Mouse (Mus musculus) left cerebral cortex, adult 9 months (tissue): Measurements from ENCODE around the gene Gm5538.

Experiments used
- DNase-seq, 2 experiments: peaks; one replicate each; pipeline ENCODE4 v3.0.0; 2022; ENCODE audit warnings: low spot score in 2 of 2

Gm5538 gene

DNA sequence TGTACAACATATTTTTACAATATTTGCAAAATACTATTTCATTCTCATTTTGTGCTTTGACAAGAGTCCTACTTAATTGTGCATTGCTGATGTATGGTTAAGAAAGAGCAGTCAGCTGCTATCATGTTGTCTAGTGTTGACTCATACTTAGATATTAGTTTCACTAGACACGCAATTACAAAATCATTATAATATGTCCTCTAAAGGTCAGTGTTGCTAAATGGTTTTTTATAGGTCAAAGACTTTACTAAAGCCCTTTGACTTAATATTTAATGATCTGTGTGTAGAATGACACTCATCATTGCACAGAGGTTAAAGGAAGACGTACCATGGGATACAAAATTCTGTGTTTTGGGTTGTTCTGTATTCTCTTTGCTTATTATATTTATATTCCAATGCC is at the start of gene Gm5538:
TSS of gene Gm5538 (plus strand) at position 301 of the 400 bp plus-strand sequence.
- no peak for DNase-seq

DNA sequence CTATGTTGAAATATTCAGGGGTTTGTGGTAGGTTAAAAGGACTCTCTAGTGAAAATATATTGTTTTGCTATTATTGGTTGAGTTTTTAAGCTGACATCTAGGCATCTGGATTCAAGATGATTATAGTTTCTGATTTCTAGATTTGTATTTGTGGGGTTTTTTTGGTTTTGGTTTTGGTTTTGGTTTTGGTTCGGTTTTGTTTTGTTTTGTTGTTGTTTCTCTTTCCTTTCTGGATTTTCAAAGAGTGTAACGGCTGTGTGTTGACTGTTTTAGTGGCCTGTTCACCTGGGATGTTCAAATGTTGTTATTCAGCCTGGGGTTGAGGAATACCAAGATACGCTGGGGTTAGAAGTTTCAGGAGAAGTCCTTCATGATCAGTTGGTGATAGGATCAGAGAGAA is 32.2 kb upstream of the Gm5538 start:
- DNase-seq: no peak

DNA sequence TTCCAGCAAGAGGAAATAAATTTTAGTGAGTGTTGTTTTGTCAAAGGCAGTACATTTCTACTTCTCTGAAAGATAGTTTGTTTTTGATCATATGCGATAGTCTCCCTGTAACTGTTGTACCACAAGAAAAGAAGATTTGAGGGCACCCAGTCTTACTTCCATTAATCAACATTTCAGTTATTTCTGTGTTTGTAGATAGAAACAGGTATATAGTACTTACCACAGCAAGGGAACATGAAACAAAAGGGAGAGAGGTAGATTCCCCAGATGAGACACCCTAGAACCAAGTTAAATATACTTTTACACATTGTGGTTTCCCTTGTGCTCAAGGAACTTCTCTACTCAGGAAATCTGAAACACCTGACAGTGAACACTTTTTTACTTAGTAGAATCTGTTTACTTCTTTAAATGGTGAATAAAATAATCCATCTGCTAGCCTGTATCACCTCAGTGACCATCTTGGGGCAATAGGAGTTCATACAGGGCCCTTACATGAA is 26.9 kb upstream of the Gm5538 start:
- DNase-seq: no peak

DNA sequence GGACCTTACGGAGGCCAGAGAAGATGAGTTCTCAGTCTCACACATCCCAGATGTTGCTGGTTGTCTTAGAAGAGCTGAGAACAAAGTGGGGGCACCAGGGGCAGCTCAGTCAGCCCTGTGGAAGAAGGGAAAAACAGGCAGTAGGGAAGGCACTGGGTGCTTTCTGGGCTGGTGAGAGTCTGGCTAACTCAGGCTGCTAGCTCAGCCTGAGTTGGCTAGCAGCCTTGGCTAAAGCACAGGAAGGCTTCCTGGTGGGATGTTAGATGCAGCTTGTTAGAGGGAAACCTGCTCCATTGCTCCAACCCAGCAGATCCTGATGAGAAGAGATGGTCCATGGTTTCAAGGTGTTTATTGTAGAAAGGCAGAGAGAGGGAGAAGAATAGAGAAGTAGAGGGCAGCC is 10.3 kb downstream of the Gm5538 start:
- DNase-seq: no peak

DNA sequence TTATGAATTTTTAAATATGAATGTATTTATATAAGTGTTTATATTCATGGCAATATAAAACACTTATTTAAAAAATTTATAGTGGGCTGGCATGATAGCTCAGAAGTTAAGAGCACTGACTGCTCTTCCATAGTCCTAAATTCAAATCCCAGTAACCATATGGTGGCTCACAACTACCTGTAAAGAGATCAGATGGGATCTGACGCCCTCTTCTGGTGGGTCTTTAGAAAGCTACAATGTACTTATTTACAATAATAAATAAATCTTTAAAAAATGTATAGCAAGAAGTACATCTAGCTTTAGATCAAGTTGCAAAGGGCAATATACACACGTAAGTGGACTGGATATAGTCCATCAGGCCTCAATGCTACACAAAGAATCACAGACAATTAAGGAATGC is 14.6 kb downstream of the Gm5538 start:
- DNase-seq: peak in 1 of 2 experiments; percentile 4
